In the genomic region with DNA sequence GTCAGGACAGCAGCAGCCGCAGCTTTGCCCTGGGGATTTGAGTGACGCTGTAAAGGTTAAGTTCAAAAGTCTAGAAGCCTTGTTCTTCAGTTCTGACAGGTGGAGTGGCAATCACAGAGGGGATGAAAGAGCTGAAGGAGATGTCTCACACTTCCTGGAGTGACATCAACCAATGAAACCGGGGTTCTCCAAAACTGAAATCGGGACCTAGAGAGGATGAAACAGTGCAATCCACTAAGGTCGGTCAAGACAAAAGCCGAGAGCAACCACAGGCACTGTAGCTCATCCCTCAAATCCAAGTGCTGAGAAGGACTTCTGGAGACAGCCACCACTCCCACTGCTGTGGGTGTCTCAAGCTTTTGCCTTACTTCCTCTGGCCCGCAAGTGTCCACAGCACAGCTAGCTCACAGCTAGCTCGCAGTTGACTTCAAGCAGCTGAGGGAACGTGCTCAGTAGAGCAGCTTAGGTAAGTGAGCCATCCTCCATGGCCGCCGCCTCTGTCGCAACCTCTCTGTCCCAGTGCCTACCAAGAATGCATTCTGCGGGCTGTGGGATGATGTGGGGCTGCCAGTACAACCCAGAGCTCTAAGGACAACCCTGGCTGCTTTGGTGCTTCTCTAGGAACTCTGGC, we compare ENCODE assay signal across 19 mouse cellular contexts. TPM values are rescaled to one million over a fixed set of nuclear protein-coding genes. Genes with fewer than 3 reads are reported as not detected.
DNase-seq lines count a peak whose midpoint lies in the region; ATAC-seq and TF ChIP-seq lines count a peak whose summit lies in the region.
"Had no signal": no experiment of that assay in that cellular context is flagged by ENCODE, and none has a peak within 500 bp of the region (broad histone marks: within the 10 kb centered on the region; RNA-seq: fewer than 3 reads in every experiment).

A gene (plus strand): TSS at position 253 of the 631 bp plus-strand sequence.

- no peak within 1 kb of the TSS for H3K4me2 ChIP-seq in lung, postnatal 0 days (replicated peaks; ENCODE audit: low read depth, low read length)
- H3K4me2 ChIP-seq: hindbrain, embryonic 13.5 days; limb, embryonic 12.5 days had no signal

- DNase-seq in lung, postnatal 0 days (ENCODE audit: low spot score) = peak; percentile 6
- DNase-seq in lung, adult 18-20 months = no peak
- DNase-seq in thymus, postnatal 36 days = peak; percentile 27 to 35
- DNase-seq in testis, postnatal 14 days (ENCODE audit: low spot score) = no peak
- no peak for DNase-seq in left cerebral cortex, adult 2 months (ENCODE audit: extremely low spot score in 1 of 2, low spot score in 2 of 2)
- DNase-seq: adrenal gland, adult 2 months; cerebellum, postnatal 14 days; gastrocnemius, adult 2 months; kidney, adult 8-10 months; right cerebral cortex, postnatal 14 days had no signal

- TF ChIP-seq CTCF in lung, postnatal 0 days (IDR thresholded peaks at IDR 0.05) = no peak
- no peak for TF ChIP-seq CTCF in left cerebral cortex, adult 2 months (IDR thresholded peaks at IDR 0.05)

- WGBS in lung, postnatal 0 days = 81% methylated on average over 13 of the region's 13 CpGs

- TF ChIP-seq EP300 in lung, postnatal 0 days (IDR thresholded peaks at IDR 0.05) = no peak

- H3K9me3 ChIP-seq in lung, postnatal 0 days (ENCODE audit: low read length) = no peaks in the 10 kb centered on the region
- H3K9me3 ChIP-seq: hindbrain, embryonic 13.5 days; limb, embryonic 12.5 days had no signal

- no peak within 1 kb of the TSS for H3K9ac ChIP-seq in lung, postnatal 0 days (replicated peaks; ENCODE audit: low read depth)
- H3K9ac ChIP-seq: hindbrain, embryonic 13.5 days; limb, embryonic 12.5 days had no signal

- no peak for ATAC-seq in lung, postnatal 0 days
- peak; percentile 80 for ATAC-seq in activated CD4-positive, CD25-positive, alpha-beta regulatory T cell, adult 4 months
- ATAC-seq in megakaryocyte, adult 5-6 weeks (ENCODE audit: poor library complexity, severe bottlenecking) = peak; percentile 83
- ATAC-seq: forebrain, embryonic 14.5 days; Patski had no signal

- H3K27me3 ChIP-seq in lung, postnatal 0 days (replicated peaks; ENCODE audit: insufficient read depth, low read length) = no peaks in the 10 kb centered on the region
- H3K27me3 ChIP-seq: limb, embryonic 12.5 days had no signal

- no peaks in the 10 kb centered on the region for H3K4me1 ChIP-seq in lung, postnatal 0 days (ENCODE audit: insufficient read depth, low read depth, low read length)
- H3K4me1 ChIP-seq: hindbrain, embryonic 13.5 days; limb, embryonic 12.5 days had no signal

- intact Hi-C loops in left cerebral cortex, adult 2 months (cut with DNase I) = no loop called here

- H3K27ac ChIP-seq in lung, postnatal 0 days (ENCODE audit: low read length) = no peak within 1 kb of the TSS
- no peak within 1 kb of the TSS for H3K27ac ChIP-seq in left cerebral cortex, adult 2 months
- H3K27ac ChIP-seq: gastrocnemius, adult 2 months; hindbrain, embryonic 13.5 days; limb, embryonic 12.5 days; stomach, postnatal 0 days had no signal

- H3K4me3 ChIP-seq in lung, postnatal 0 days (ENCODE audit: low read depth, low read length) = no peak within 1 kb of the TSS
- no peak within 1 kb of the TSS for H3K4me3 ChIP-seq in left cerebral cortex, adult 2 months
- H3K4me3 ChIP-seq: gastrocnemius, adult 2 months; hindbrain, embryonic 13.5 days; limb, embryonic 12.5 days had no signal

- no peaks in the 10 kb centered on the region for H3K36me3 ChIP-seq in lung, postnatal 0 days (ENCODE audit: insufficient read depth, low read length)
- H3K36me3 ChIP-seq: hindbrain, embryonic 13.5 days; limb, embryonic 12.5 days had no signal

RNA-seq across cellular contexts. Expression of the gene that starts here (rescaled TPM):
- polyA plus RNA-seq in lung, postnatal 0 days (2015; fragmentation: Nextera tagmentation; extraction: Ambion mirVana) = 2.3 and 2.4 TPM in 2 replicates
- polyA plus RNA-seq in activated CD4-positive, CD25-positive, alpha-beta regulatory T cell, adult 4 months (2017; shearing (Covaris generic)) = 100 to 1,000 TPM; 280 to 284 TPM
- total RNA-seq in megakaryocyte, adult 5-6 weeks (2015) = 140 and 155 TPM in 2 replicates
- 239 TPM in 2 replicates for total RNA-seq in megakaryocyte, adult 5-6 weeks (2017)
- total RNA-seq in left cerebral cortex, adult 2 months (2021) = not detected
- total RNA-seq: gastrocnemius, adult 2 months; layer of hippocampus, adult 18-20 months had no signal
- polyA plus RNA-seq: embryonic facial prominence, embryonic 11.5 days; forebrain, embryonic 14.5 days; hindbrain, embryonic 13.5 days; limb, embryonic 12.5 days; Patski had no signal

Comparison
In these comparisons a context has a peak if more than half of its experiments do, and no peak if none do; other contexts are left out.
1. RNA of the gene that starts here (total RNA-seq): 140 to 239 TPM in megakaryocyte, adult 5-6 weeks; not detected in left cerebral cortex, adult 2 months; every median in the first group is over 100 times any median in the second.
2. RNA of the gene that starts here (polyA plus RNA-seq): 280 to 284 TPM in activated CD4-positive, CD25-positive, alpha-beta regulatory T cell, adult 4 months; 2.3 to 2.4 TPM in lung, postnatal 0 days; every median in the first group is over 10 times any median in the second.
3. DNase-seq: peak in lung, postnatal 0 days (single experiment) and thymus, postnatal 36 days (2 of 2); none in lung, adult 18-20 months (0 of 2), testis, postnatal 14 days (single experiment) and left cerebral cortex, adult 2 months (0 of 2).